In the genomic region with DNA sequence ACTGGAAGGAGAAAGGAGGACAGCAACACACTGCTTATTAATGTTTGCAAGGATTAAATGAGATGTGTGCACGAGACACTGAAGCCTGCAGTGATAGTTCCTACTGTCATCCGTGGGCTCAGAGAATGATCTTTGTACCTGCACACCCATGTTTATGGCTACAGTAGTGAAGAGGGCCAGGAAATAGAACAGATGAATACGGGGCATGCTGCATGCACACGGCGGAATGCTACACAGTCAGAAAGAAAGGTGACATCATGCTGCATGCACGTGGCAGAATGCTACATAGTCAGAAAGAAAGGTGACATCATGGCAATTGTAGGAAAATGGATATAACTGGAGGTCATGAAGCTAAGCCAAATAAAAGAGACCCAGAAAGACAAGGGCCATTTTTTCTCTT, we compare ENCODE assay signal across 22 mouse cellular contexts. TPM values are rescaled to one million over a fixed set of nuclear protein-coding genes. Genes with fewer than 3 reads are reported as not detected.
A peak's percentile ranks its signal among the peaks of the same experiment; 100 is the strongest.
DNase-seq lines count a peak whose midpoint lies in the region; ATAC-seq and TF ChIP-seq lines count a peak whose summit lies in the region.
"Had no signal": no experiment of that assay in that cellular context is flagged by ENCODE, and none has a peak within 500 bp of the region (broad histone marks: within the 10 kb centered on the region; RNA-seq: fewer than 3 reads in every experiment).

No protein-coding gene starts in this region.

- TF ChIP-seq EP300 in CH12.LX (IDR thresholded peaks at IDR 0.05; ENCODE audit: low read length): peak; percentile 60; the same call in 1 of the 2 replicates

- TF ChIP-seq POLR2A in CH12.LX (IDR thresholded peaks at IDR 0.05; ENCODE audit: low read depth, low read length) (no peak), myocyte (IDR thresholded peaks at IDR 0.05; ENCODE audit: insufficient read length, low read depth) (no peak)
- no peak for TF ChIP-seq POLR2A in kidney, adult 2 months (IDR thresholded peaks at IDR 0.05; ENCODE audit: low read depth, low read length)

- ATAC-seq in intestine, embryonic 16.5 days: peak; percentile 89
- ATAC-seq in midbrain, embryonic 13.5 days: no peak
- no peak for ATAC-seq in kidney, embryonic 15.5 days (replicated peaks; ENCODE audit: low FRiP score)
- ATAC-seq: forebrain, embryonic 14.5 days; forebrain, postnatal 0 days; hindbrain, embryonic 16.5 days; Patski had no signal

- H3K9me3 ChIP-seq in CH12.LX (replicated peaks; ENCODE audit: low read length): no peaks in the 10 kb centered on the region
- H3K9me3 ChIP-seq in intestine, embryonic 16.5 days (ENCODE audit: control insufficient read depth, low read length): no peaks in the 10 kb centered on the region
- H3K9me3 ChIP-seq in midbrain, embryonic 13.5 days: no peaks in the 10 kb centered on the region
- H3K9me3 ChIP-seq in kidney, embryonic 15.5 days (replicated peaks): no peaks in the 10 kb centered on the region
- H3K9me3 ChIP-seq: embryonic facial prominence, embryonic 12.5 days; embryonic facial prominence, embryonic 15.5 days; G1E; hindbrain, embryonic 10.5 days; hindbrain, embryonic 13.5 days had no signal

- DNase-seq in CH12.LX (ENCODE audit: extremely low read depth): peak; percentile 29
- no peak for DNase-seq in kidney, adult 2 months
- DNase-seq: adrenal gland, postnatal 10 days; cerebellum, adult 11 months; cerebellum, adult 2 months; cerebellum, adult 9-11 months; cerebellum, postnatal 25 days; forebrain, postnatal 0 days; gastrocnemius, postnatal 25 days had no signal

- H3K79me2 ChIP-seq in CH12.LX (replicated peaks; ENCODE audit: control insufficient read depth, extremely low read depth, insufficient read depth, poor library complexity, severe bottlenecking) (no peaks in the 10 kb centered on the region), myocyte (ENCODE audit: control insufficient read depth, insufficient read depth) (no peaks in the 10 kb centered on the region)

- no peak for TF ChIP-seq RAD21 in CH12.LX (IDR thresholded peaks at IDR 0.05; ENCODE audit: low read depth, low read length)

- in situ Hi-C loops in CH12.LX (cut with MboI; ENCODE audit: low pct_ligation_motif_present, low pct_unique_long_range_greater_than_20kb, low sequenced_read_pairs): no loop called here

- no peak overlapping the region for H3K4me3 ChIP-seq in CH12.LX (replicated peaks in 1 of 3; ENCODE audit: low read depth in 2 of 3, low read length in 2 of 3, poor library complexity in 1 of 3)
- H3K4me3 ChIP-seq in intestine, embryonic 16.5 days (ENCODE audit: low read length): no peak overlapping the region
- H3K4me3 ChIP-seq in myocyte: no peak overlapping the region
- no peak overlapping the region for H3K4me3 ChIP-seq in midbrain, embryonic 13.5 days (replicated peaks)
- no peak overlapping the region for H3K4me3 ChIP-seq in kidney, embryonic 15.5 days (replicated peaks)
- H3K4me3 ChIP-seq in kidney, adult 2 months (ENCODE audit: insufficient read depth, low read depth, low read length): no peak overlapping the region
- H3K4me3 ChIP-seq: embryonic facial prominence, embryonic 12.5 days; embryonic facial prominence, embryonic 15.5 days; hindbrain, embryonic 10.5 days; hindbrain, embryonic 13.5 days had no signal

- H3K27me3 ChIP-seq in CH12.LX (replicated peaks) (no peaks in the 10 kb centered on the region), myocyte (ENCODE audit: control insufficient read depth, insufficient read depth, insufficient read length) (no peaks in the 10 kb centered on the region)
- H3K27me3 ChIP-seq in intestine, embryonic 16.5 days (replicated peaks; ENCODE audit: control insufficient read depth, insufficient read depth, low read length): no peaks in the 10 kb centered on the region
- H3K27me3 ChIP-seq in midbrain, embryonic 13.5 days: no peaks in the 10 kb centered on the region
- no peaks in the 10 kb centered on the region for H3K27me3 ChIP-seq in kidney, embryonic 15.5 days
- no peaks in the 10 kb centered on the region for H3K27me3 ChIP-seq in kidney, adult 2 months (replicated peaks; ENCODE audit: control insufficient read depth, insufficient read depth, low read length)
- H3K27me3 ChIP-seq: embryonic facial prominence, embryonic 12.5 days; embryonic facial prominence, embryonic 15.5 days; hindbrain, embryonic 13.5 days; Patski had no signal

- dilution Hi-C loops in CH12.LX (cut with MboI; ENCODE audit: extremely low pct_ligation_motif_present, extremely low pct_unique_long_range_greater_than_20kb, low sequenced_read_pairs): no loop called here

- H3ac ChIP-seq in myocyte (ENCODE audit: control insufficient read depth, insufficient read length): no peak overlapping the region

- 67% methylated on average over 6 of the region's 6 CpGs for WGBS in intestine, embryonic 16.5 days
- 90% methylated on average over 6 of the region's 6 CpGs for WGBS in midbrain, embryonic 13.5 days
- WGBS in kidney, embryonic 15.5 days: 85% methylated on average over 6 of the region's 6 CpGs
- WGBS in kidney, adult 2 months: 65% methylated on average over 6 of the region's 6 CpGs

- no peak overlapping the region for H3K27ac ChIP-seq in CH12.LX (ENCODE audit: insufficient read depth, low read depth)
- no peak overlapping the region for H3K27ac ChIP-seq in intestine, embryonic 16.5 days (ENCODE audit: low read length)
- H3K27ac ChIP-seq in midbrain, embryonic 13.5 days: no peak overlapping the region
- no peak overlapping the region for H3K27ac ChIP-seq in kidney, embryonic 15.5 days
- H3K27ac ChIP-seq in kidney, adult 2 months (ENCODE audit: insufficient read depth, low read depth, low read length): no peak overlapping the region
- H3K27ac ChIP-seq: embryonic facial prominence, embryonic 12.5 days; embryonic facial prominence, embryonic 15.5 days; hindbrain, embryonic 10.5 days; hindbrain, embryonic 13.5 days had no signal

- H3K4me1 ChIP-seq in CH12.LX (ENCODE audit: control insufficient read depth in 1 of 2, insufficient read depth in 2 of 2): peaks cover 15 to 39% of the 10 kb centered on the region in 2 experiments
- peaks cover 3% of the 10 kb centered on the region; the same call in 1 of the 2 replicates for H3K4me1 ChIP-seq in intestine, embryonic 16.5 days (ENCODE audit: control insufficient read depth, insufficient read depth, low read length)
- H3K4me1 ChIP-seq in midbrain, embryonic 13.5 days (replicated peaks): no peaks in the 10 kb centered on the region
- H3K4me1 ChIP-seq in kidney, embryonic 15.5 days: 0 out of 2 replicates have a peak, but pooled peaks cover 3% of the 10 kb centered on the region
- no peaks in the 10 kb centered on the region for H3K4me1 ChIP-seq in kidney, adult 2 months (ENCODE audit: control insufficient read depth, insufficient read depth, low read length)
- H3K4me1 ChIP-seq: embryonic facial prominence, embryonic 12.5 days; hindbrain, embryonic 10.5 days; hindbrain, embryonic 13.5 days had no signal

- H3K4me2 ChIP-seq in CH12.LX (ENCODE audit: insufficient read depth, low read depth, poor library complexity, severe bottlenecking) (no peak overlapping the region), myocyte (ENCODE audit: low read depth) (no peak overlapping the region)
- no peak overlapping the region for H3K4me2 ChIP-seq in intestine, embryonic 16.5 days (ENCODE audit: low read depth, low read length)
- H3K4me2 ChIP-seq in midbrain, embryonic 13.5 days (replicated peaks): no peak overlapping the region
- H3K4me2 ChIP-seq in kidney, embryonic 15.5 days: no peak overlapping the region
- H3K4me2 ChIP-seq: embryonic facial prominence, embryonic 12.5 days; embryonic facial prominence, embryonic 15.5 days; heart, embryonic 11.5 days; hindbrain, embryonic 13.5 days had no signal

- H3K9ac ChIP-seq in CH12.LX (ENCODE audit: insufficient read depth, low read depth): no peak overlapping the region
- H3K9ac ChIP-seq in intestine, embryonic 16.5 days (ENCODE audit: low read depth, low read length): no peak overlapping the region
- no peak overlapping the region for H3K9ac ChIP-seq in midbrain, embryonic 13.5 days (replicated peaks)
- H3K9ac ChIP-seq in kidney, embryonic 15.5 days: no peak overlapping the region
- H3K9ac ChIP-seq: embryonic facial prominence, embryonic 12.5 days; embryonic facial prominence, embryonic 15.5 days; forebrain, postnatal 0 days; hindbrain, embryonic 13.5 days had no signal

- H3K36me3 ChIP-seq in CH12.LX (replicated peaks in 1 of 2; ENCODE audit: control insufficient read depth in 1 of 2, insufficient read depth in 1 of 2, low read length in 1 of 2) (peaks cover 3 to 29% of the 10 kb centered on the region in 2 experiments), myocyte (ENCODE audit: control insufficient read depth, insufficient read depth) (no peaks in the 10 kb centered on the region)
- no peaks in the 10 kb centered on the region; the same call in 1 of the 2 replicates for H3K36me3 ChIP-seq in intestine, embryonic 16.5 days (ENCODE audit: control insufficient read depth, insufficient read depth, low read length)
- peaks cover 7% of the 10 kb centered on the region; the same call in 1 of the 2 replicates for H3K36me3 ChIP-seq in midbrain, embryonic 13.5 days
- H3K36me3 ChIP-seq in kidney, embryonic 15.5 days: no peaks in the 10 kb centered on the region
- no peaks in the 10 kb centered on the region; the same call in 1 of the 2 replicates for H3K36me3 ChIP-seq in kidney, adult 2 months (ENCODE audit: control insufficient read depth, insufficient read depth, low read length)
- H3K36me3 ChIP-seq: embryonic facial prominence, embryonic 12.5 days; embryonic facial prominence, embryonic 15.5 days; hindbrain, embryonic 10.5 days had no signal

- no peak for TF ChIP-seq CTCF in CH12.LX (conservative IDR thresholded peaks at IDR 0.05 in 1 of 2, IDR thresholded peaks at IDR 0.05 in 1 of 2; ENCODE audit: low read depth in 2 of 2, low read length in 2 of 2)
- TF ChIP-seq CTCF in kidney, adult 2 months (conservative IDR thresholded peaks at IDR 0.05; ENCODE audit: insufficient read depth, insufficient read length, low read depth, low read length): no peak

RNA-seq across cellular contexts. Expression of a gene that starts 49.8 kb away (rescaled TPM):
- 168 and 236 TPM in 2 replicates for total RNA-seq in CH12.LX (2012; rRNA removed)
- total RNA-seq in CH12.LX (2014; rRNA removed): 336 and 387 TPM in 2 replicates
- polyA plus RNA-seq in CH12.LX (2012; ENCODE audit: insufficient read length, low read depth): 114 and 150 TPM in 2 replicates
- 277 and 288 TPM in 2 replicates for polyA plus RNA-seq in intestine, embryonic 16.5 days (2015; fragmentation: Nextera tagmentation; extraction: Ambion mirVana)
- 241 TPM for polyA plus RNA-seq in myocyte (2012; fragmentation: generic; extraction: Trizol)
- polyA plus RNA-seq in midbrain, embryonic 13.5 days (2015; fragmentation: Nextera tagmentation; extraction: Ambion mirVana): 188 and 192 TPM in 2 replicates
- 272 and 284 TPM in 2 replicates for polyA plus RNA-seq in kidney, embryonic 15.5 days (2015; fragmentation: Nextera tagmentation; extraction: Ambion mirVana)
- 24.1 and 34.3 TPM in 2 replicates for polyA plus RNA-seq in kidney, adult 2 months (2012; rRNA removed)

RNA-seq across cellular contexts. Expression of a gene that starts 50.9 kb away (rescaled TPM):
- total RNA-seq in CH12.LX (2012; rRNA removed): 3.6 and 5.5 TPM in 2 replicates
- 6.5 and 6.8 TPM in 2 replicates for total RNA-seq in CH12.LX (2014; rRNA removed)
- 9.2 and 9.3 TPM in 2 replicates for polyA plus RNA-seq in CH12.LX (2012; ENCODE audit: insufficient read length, low read depth)
- 20.8 and 21.2 TPM in 2 replicates for polyA plus RNA-seq in intestine, embryonic 16.5 days (2015; fragmentation: Nextera tagmentation; extraction: Ambion mirVana)
- 2.0 TPM for polyA plus RNA-seq in myocyte (2012; fragmentation: generic; extraction: Trizol)
- 1.7 and 2.2 TPM in 2 replicates for polyA plus RNA-seq in midbrain, embryonic 13.5 days (2015; fragmentation: Nextera tagmentation; extraction: Ambion mirVana)
- 4.5 and 5.5 TPM in 2 replicates for polyA plus RNA-seq in kidney, embryonic 15.5 days (2015; fragmentation: Nextera tagmentation; extraction: Ambion mirVana)
- 15.7 and 16.4 TPM in 2 replicates for polyA plus RNA-seq in kidney, adult 2 months (2012; rRNA removed)

RNA-seq across cellular contexts. Expression of a gene that starts 50.9 kb away (rescaled TPM):
- 30.0 and 39.8 TPM in 2 replicates for total RNA-seq in CH12.LX (2012; rRNA removed)
- 29.4 and 38.2 TPM in 2 replicates for total RNA-seq in CH12.LX (2014; rRNA removed)
- 71.5 and 78.0 TPM in 2 replicates for polyA plus RNA-seq in CH12.LX (2012; ENCODE audit: insufficient read length, low read depth)
- 63.5 and 69.0 TPM in 2 replicates for polyA plus RNA-seq in intestine, embryonic 16.5 days (2015; fragmentation: Nextera tagmentation; extraction: Ambion mirVana)
- polyA plus RNA-seq in myocyte (2012; fragmentation: generic; extraction: Trizol): 77.2 TPM
- polyA plus RNA-seq in midbrain, embryonic 13.5 days (2015; fragmentation: Nextera tagmentation; extraction: Ambion mirVana): 63.4 and 64.7 TPM in 2 replicates
- 76.7 and 83.2 TPM in 2 replicates for polyA plus RNA-seq in kidney, embryonic 15.5 days (2015; fragmentation: Nextera tagmentation; extraction: Ambion mirVana)
- polyA plus RNA-seq in kidney, adult 2 months (2012; rRNA removed): 33.8 and 38.7 TPM in 2 replicates
